Mouse (Mus musculus) ES-E14 (cell line): ENCODE measurements around the gene Zfp341. TPM values are rescaled to one million over a fixed set of nuclear protein-coding genes. Genes with fewer than 3 reads are reported as not detected.

Source experiments
- DNase-seq: peaks from one replicate; pipeline ENCODE4 v3.0.0-alpha.2; 2013; ENCODE audit warnings: low read depth, low spot score
- H3K27ac ChIP-seq: 2 replicates; pipeline ENCODE4 v1.5.1; 2012; ENCODE audit warnings: low read depth, mild to moderate bottlenecking, low read length, moderate library complexity, mixed read lengths; ENCODE audit not compliant: poor library complexity, insufficient read depth, severe bottlenecking
- H3K36me3 ChIP-seq: 2 replicates; pipeline ENCODE4 v1.6.1; 2012; ENCODE audit warnings: mild to moderate bottlenecking, low read length, moderate library complexity, mixed read lengths; ENCODE audit not compliant: control insufficient read depth, poor library complexity, insufficient read depth, severe bottlenecking
- H3K4me1 ChIP-seq, 2 experiments: fragments of 150-350 bp in 1 of 2; sonication (generic) in 1 of 2; 2 replicates each; pipeline ENCODE4 v1.6.1; 2012; ENCODE audit warnings: low read length in 2 of 2, mild to moderate bottlenecking in 1 of 2, mixed read lengths in 1 of 2; ENCODE audit not compliant: control insufficient read depth in 2 of 2, insufficient read depth in 2 of 2, poor library complexity in 1 of 2
- H3K4me3 ChIP-seq, 2 experiments: fragments of 150-350 bp in 1 of 2; sonication (generic) in 1 of 2; 2 replicates each; pipeline ENCODE4 v1.5.1; 2012; ENCODE audit warnings: low read length in 2 of 2, low read depth in 1 of 2, mild to moderate bottlenecking in 1 of 2, mixed read lengths in 1 of 2; ENCODE audit not compliant: insufficient read depth in 1 of 2, poor library complexity in 1 of 2, severe bottlenecking in 1 of 2
- H3K9ac ChIP-seq: 2 replicates; pipeline ENCODE4 v1.6.1; 2012; ENCODE audit warnings: low read depth, mild to moderate bottlenecking, low read length, mixed read lengths; ENCODE audit not compliant: poor library complexity, insufficient read depth, severe bottlenecking
- H3K9me3 ChIP-seq: fragments of 150-350 bp; sonication (generic); 2 replicates; pipeline ENCODE4 v1.6.1; 2012; ENCODE audit warnings: low read depth, mild to moderate bottlenecking, low read length; ENCODE audit not compliant: control insufficient read depth, insufficient read depth
- CHD2 ChIP-seq: IDR thresholded peaks from 2 replicates; pipeline ENCODE4 v1.6.1; 2014; ENCODE audit warnings: mild to moderate bottlenecking, low read depth, low read length, inconsistent platforms
- HCFC1 ChIP-seq: IDR thresholded peaks from 2 replicates; pipeline ENCODE4 v1.6.1; 2012; ENCODE audit warnings: low read length, inconsistent platforms, borderline replicate concordance; ENCODE audit not compliant: insufficient read depth
- MAFK ChIP-seq: IDR thresholded peaks from 2 replicates; pipeline ENCODE4 v1.6.1; 2014; ENCODE audit warnings: mild to moderate bottlenecking, low read depth, low read length, inconsistent platforms; ENCODE audit not compliant: insufficient read depth
- ZC3H11A ChIP-seq: IDR thresholded peaks from 2 replicates; pipeline ENCODE4 v1.6.1; 2012; ENCODE audit warnings: low read depth, mild to moderate bottlenecking, inconsistent platforms, low read length, borderline replicate concordance
- ZNF384 ChIP-seq: IDR thresholded peaks from 2 replicates; pipeline ENCODE4 v1.6.1; 2012; ENCODE audit warnings: low read depth, low read length, inconsistent platforms
- in situ Hi-C, 2 experiments: fragments of 600-800 bp; cut with MboI; formaldehyde crosslinking; loops; one replicate each; pipeline ENCODE4 v1.15.1; 2025; ENCODE audit warnings: low sequenced_read_pairs in 2 of 2, inconsistent platforms in 1 of 2; ENCODE audit not compliant: unreplicated experiment in 2 of 2
- total RNA-seq: library from RNA; depleted of rRNA; stranded (reverse); fragments of 300-350 nt; gene quantifications from 2 replicates; pipeline ENCODE4 v1.2.3, GENCODE M21; 2012

Gene Zfp341
- total RNA-seq, 1 experiment, result 3.2 TPM

DNA sequence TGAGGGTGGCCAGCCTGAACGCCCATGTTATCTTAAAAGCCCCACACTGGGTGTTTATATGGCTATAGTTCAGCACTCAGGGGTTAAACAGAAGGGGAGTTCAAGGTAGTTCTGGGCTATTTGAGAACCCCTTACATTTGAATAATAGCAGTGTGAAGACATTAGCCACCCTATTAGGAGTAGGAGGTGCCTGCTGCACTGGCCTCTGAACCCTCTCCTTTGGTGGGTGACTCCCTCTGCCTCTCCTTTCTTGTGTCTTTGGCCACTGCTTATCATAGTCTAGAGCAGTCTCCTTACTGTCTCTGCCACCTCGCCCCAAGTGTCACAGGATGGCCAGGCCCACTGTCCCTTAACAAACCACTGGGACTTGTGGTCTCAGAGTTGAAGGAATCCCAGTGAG, 67.2 kb downstream of the Zfp341 start:
- Histone ChIP-seq H3K36me3 (peaks cover 3% of the 10 kb centered on the region; the same call in 1 of the 2 replicates), H3K27ac (no peak overlapping the region), H3K4me3 (no peak overlapping the region), H3K4me1 (peaks cover 8% of the 10 kb centered on the region in 2 experiments; a peak in 2 of 4 replicates), H3K9me3 (no peaks in the 10 kb centered on the region), H3K9ac (no peak overlapping the region)
- TF ChIP-seq HCFC1 (no peak), ZNF384 (no peak), MAFK (no peak)
- DNase-seq, result no peak
- in situ Hi-C loops, result no loop called here

DNA sequence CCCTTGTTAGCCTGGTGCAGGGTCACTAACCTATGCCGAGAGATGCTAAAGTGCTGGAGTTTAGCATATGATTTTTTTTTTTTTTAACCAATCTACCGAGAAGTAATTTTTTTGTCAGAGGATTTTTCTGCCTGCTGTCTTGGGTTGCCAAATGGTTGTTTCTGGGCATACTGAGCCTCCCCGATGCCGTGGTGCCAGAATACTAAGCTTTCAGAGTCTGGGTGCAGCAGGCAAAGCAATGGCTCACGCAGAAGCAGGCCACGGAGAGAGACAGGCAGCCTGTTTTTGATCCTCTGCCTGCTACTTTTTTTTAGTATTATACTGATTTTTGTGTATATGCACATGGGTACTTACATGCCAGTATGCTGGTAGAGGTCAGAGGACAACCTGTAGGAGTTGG, 67.8 kb downstream of the Zfp341 start:
- in situ Hi-C loops, result no loop called here
- Histone ChIP-seq H3K4me3 (no peak overlapping the region), H3K36me3 (no peaks in the 10 kb centered on the region), H3K9me3 (no peaks in the 10 kb centered on the region), H3K27ac (no peak overlapping the region), H3K4me1 (peaks cover 5 to 8% of the 10 kb centered on the region in 2 experiments; a peak in 2 of 4 replicates), H3K9ac (no peak overlapping the region)
- TF ChIP-seq ZNF384 (no peak), ZC3H11A (no peak), MAFK (no peak), HCFC1 (no peak), CHD2 (no peak)
- no peak for DNase-seq

DNA sequence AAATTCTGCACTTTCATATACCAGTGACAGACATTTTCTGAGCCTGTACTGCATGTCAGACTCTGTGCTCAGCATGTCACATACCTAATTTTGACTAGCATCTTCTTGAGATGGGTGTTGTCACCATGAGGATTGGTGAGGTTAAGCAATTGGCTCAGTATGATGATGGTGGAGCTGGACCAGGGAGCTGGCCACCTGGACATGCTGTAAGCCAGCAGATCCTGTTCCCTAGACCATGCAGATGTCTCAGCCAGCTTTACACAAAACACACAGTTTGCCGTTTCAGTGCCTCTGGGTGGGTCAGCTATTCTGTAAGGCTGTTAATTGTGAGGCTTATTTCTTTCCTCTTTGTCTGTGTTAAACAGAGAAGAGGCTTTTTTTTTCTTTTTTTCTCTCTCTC, 69.6 kb downstream of the Zfp341 start:
- no peak for DNase-seq
- TF ChIP-seq ZNF384 (no peak), MAFK (no peak), HCFC1 (no peak), ZC3H11A (no peak), CHD2 (no peak)
- H3K4me1 ChIP-seq, result peaks cover 0 to 2% of the 10 kb centered on the region in 2 experiments; a peak in 2 of 4 replicates
- no peaks in the 10 kb centered on the region for H3K9me3 ChIP-seq
- H3K9ac ChIP-seq, result no peak overlapping the region
- H3K27ac ChIP-seq, result no peak overlapping the region
- in situ Hi-C loops, result no loop called here
- no peak overlapping the region for H3K4me3 ChIP-seq
- H3K36me3 ChIP-seq, result no peaks in the 10 kb centered on the region

DNA sequence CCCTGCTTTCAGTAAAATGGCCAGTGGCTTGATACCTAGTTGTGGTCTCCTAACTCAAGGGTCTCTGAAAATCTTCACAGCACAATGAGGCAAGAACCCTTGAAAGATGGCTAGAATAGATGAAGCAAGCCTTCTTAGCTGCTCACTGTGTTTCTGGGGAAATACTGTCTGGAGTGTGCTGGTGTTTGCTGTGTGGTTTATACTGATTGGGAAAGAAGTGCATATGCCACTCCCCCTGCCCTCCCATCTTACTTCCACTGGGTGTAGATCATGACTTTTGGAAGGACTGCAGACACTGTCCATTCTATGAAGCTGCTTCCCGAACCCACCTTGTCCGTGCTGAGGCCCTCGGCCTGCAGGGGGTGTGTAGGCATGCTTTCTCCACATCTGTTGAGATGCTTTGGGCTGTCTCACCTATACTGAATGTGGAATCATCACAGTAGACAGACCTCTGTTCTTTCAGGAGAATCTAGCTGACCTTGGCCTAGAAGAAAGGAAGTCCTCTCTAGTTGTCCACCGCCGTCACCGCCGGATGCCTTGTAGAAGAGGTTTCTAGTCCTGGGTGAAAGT, 71.9 kb downstream of the Zfp341 start:
- Histone ChIP-seq H3K9me3 (no peaks in the 10 kb centered on the region), H3K9ac (no peak overlapping the region), H3K4me1 (peaks cover 0 to 2% of the 10 kb centered on the region in 2 experiments; a peak in 1 of 4 replicates), H3K27ac (no peak overlapping the region), H3K36me3 (peaks cover 7% of the 10 kb centered on the region; the same call in 1 of the 2 replicates), H3K4me3 (no peak overlapping the region)
- DNase-seq, result no peak
- in situ Hi-C loops, result no loop called here
- TF ChIP-seq MAFK (no peak), HCFC1 (no peak), ZC3H11A (no peak), ZNF384 (no peak)

DNA sequence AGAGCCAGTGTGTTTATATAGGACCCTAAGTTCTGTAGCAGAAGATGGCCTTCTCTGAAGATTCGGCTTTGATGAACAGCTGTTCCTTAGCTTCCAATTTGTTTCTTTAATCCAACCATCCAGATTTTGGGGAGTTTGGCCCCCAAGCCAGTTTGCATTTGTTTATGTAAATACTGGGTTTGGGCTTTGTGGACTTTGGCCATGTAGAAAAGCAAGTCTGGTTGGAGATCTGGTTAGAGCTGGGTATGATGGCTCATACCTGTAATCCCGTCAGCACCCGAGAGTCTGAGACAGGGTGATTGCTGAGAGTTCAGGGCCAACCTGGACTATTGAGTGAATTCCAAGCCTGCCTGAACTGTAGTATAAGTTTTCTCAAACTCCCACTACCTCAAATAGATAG, 72.7 kb downstream of the Zfp341 start:
- no peak overlapping the region for H3K27ac ChIP-seq
- in situ Hi-C loops, result no loop called here
- peaks cover 7% of the 10 kb centered on the region for H3K36me3 ChIP-seq
- no peak overlapping the region for H3K4me3 ChIP-seq
- no peak for TF ChIP-seq CHD2
- no peak for TF ChIP-seq MAFK
- no peak for TF ChIP-seq ZC3H11A
- no peak for TF ChIP-seq HCFC1
- no peak for TF ChIP-seq ZNF384
- DNase-seq, result no peak
- H3K9ac ChIP-seq, result no peak overlapping the region
- H3K9me3 ChIP-seq, result no peaks in the 10 kb centered on the region
- peaks cover 0 to 2% of the 10 kb centered on the region in 2 experiments; a peak in 1 of 4 replicates for H3K4me1 ChIP-seq
